Mouse (Mus musculus) forebrain, embryonic 13.5 days (tissue): Measurements from ENCODE around the gene Ankrd23. TPM values are rescaled to one million over a fixed set of nuclear protein-coding genes. Genes with fewer than 3 reads are reported as not detected.

ENCODE experiments used
- ATAC-seq: fragments of 200-750 bp; cut with Nextera tagmentation; 2 replicates; pipeline ENCODE4 v1.8.0; 2017
- H3K27ac ChIP-seq: fragments of 300-500 bp; sonication (generic); 2 replicates; pipeline ENCODE4 v1.5.1; 2015; ENCODE audit warnings: inconsistent platforms, mild to moderate bottlenecking, moderate library complexity
- H3K27me3 ChIP-seq: fragments of 300-500 bp; sonication (generic); 2 replicates; pipeline ENCODE4 v1.6.1; 2015; ENCODE audit warnings: mild to moderate bottlenecking, inconsistent platforms
- H3K36me3 ChIP-seq: fragments of 300-500 bp; sonication (generic); 2 replicates; pipeline ENCODE4 v1.6.1; 2015; ENCODE audit warnings: mild to moderate bottlenecking, inconsistent platforms; ENCODE audit not compliant: poor library complexity, severe bottlenecking
- H3K4me1 ChIP-seq: fragments of 300-500 bp; sonication (generic); 2 replicates; pipeline ENCODE4 v1.6.1; 2015; ENCODE audit warnings: inconsistent platforms
- H3K4me2 ChIP-seq: fragments of 300-500 bp; sonication (generic); 2 replicates; pipeline ENCODE4 v1.6.1; 2015; ENCODE audit warnings: inconsistent platforms, mild to moderate bottlenecking, moderate library complexity
- H3K4me3 ChIP-seq: fragments of 300-500 bp; sonication (generic); 2 replicates; pipeline ENCODE4 v1.5.1; 2015; ENCODE audit warnings: mild to moderate bottlenecking, inconsistent platforms
- H3K9ac ChIP-seq: fragments of 300-500 bp; sonication (generic); 2 replicates; pipeline ENCODE4 v1.6.1; 2015; ENCODE audit warnings: mild to moderate bottlenecking, inconsistent platforms
- H3K9me3 ChIP-seq: fragments of 300-500 bp; sonication (generic); replicated peaks from 2 replicates; pipeline ENCODE4 v1.6.1; 2016; ENCODE audit warnings: inconsistent platforms
- WGBS: fragments of 180-500 bp; shearing (Covaris S2); methylation state at CpG from one replicate; pipeline ENCODE4 v1.1.7; 2015; 5-methylcytosine and 5-hydroxymethylcytosine counted together
- polyA plus RNA-seq: library from polyadenylated mRNA; unstranded; fragments of >200 nt; fragmentation: Nextera tagmentation; extraction: Ambion mirVana; gene quantifications from 2 replicates; pipeline ENCODE4 v1.2.1, GENCODE M21; 2015

Gene Ankrd23
- polyA plus RNA-seq, 1 experiment from 2014 or later: 12.3 TPM

- Histone ChIP-seq H3K4me3 (no peak overlapping the region), H3K27me3 (peaks cover 15% of the 10 kb centered on the region), H3K27ac (no peak overlapping the region), H3K4me1 (peaks cover 7% of the 10 kb centered on the region; the same call in 1 of the 2 replicates), H3K36me3 (no peaks in the 10 kb centered on the region), H3K4me2 (no peak overlapping the region), H3K9me3 (no peaks in the 10 kb centered on the region), H3K9ac (no peak overlapping the region)
- ATAC-seq: no peak
- WGBS: 86% methylated on average over 1 of the region's 1 CpGs
These were observed 36.0 kb upstream of the Ankrd23 start for GRCm38 (mm10) chr1:36572709-36573108.

GRCm38 (mm10) chr1:36572140-36572700, 35.5 kb upstream of the Ankrd23 start:
- Histone ChIP-seq H3K9ac (no peak overlapping the region), H3K9me3 (no peaks in the 10 kb centered on the region), H3K27me3 (peaks cover 11% of the 10 kb centered on the region), H3K27ac (no peak overlapping the region), H3K4me3 (no peak overlapping the region), H3K4me2 (no peak overlapping the region), H3K36me3 (no peaks in the 10 kb centered on the region), H3K4me1 (peaks cover 7% of the 10 kb centered on the region; the same call in 1 of the 2 replicates)
- 86% methylated on average over 2 of the region's 2 CpGs for WGBS
- ATAC-seq: no peak

- H3K4me2 ChIP-seq: no peak overlapping the region
- H3K27me3 ChIP-seq: peaks cover 5% of the 10 kb centered on the region; the same call in 1 of the 2 replicates
- peaks cover 7% of the 10 kb centered on the region; the same call in 1 of the 2 replicates for H3K4me1 ChIP-seq
- no peaks in the 10 kb centered on the region for H3K9me3 ChIP-seq
- ATAC-seq: no peak
- 64% methylated on average over 6 of the region's 6 CpGs for WGBS
- H3K4me3 ChIP-seq: no peak overlapping the region
- no peak overlapping the region for H3K9ac ChIP-seq
- no peaks in the 10 kb centered on the region for H3K36me3 ChIP-seq
- no peak overlapping the region for H3K27ac ChIP-seq
These were observed 34.9 kb upstream of the Ankrd23 start for GRCm38 (mm10) chr1:36571627-36572026.

- no peak for ATAC-seq
These were observed 33.6 kb upstream of the Ankrd23 start for GRCm38 (mm10) chr1:36570320-36570719.

GRCm38 (mm10) chr1:36569694-36570276, 33.1 kb upstream of the Ankrd23 start:
- WGBS: 62% methylated on average over 7 of the region's 7 CpGs
- H3K36me3 ChIP-seq: no peaks in the 10 kb centered on the region
- peaks cover 9% of the 10 kb centered on the region; the same call in 1 of the 2 replicates for H3K27me3 ChIP-seq
- no peak for ATAC-seq
- no peak overlapping the region for H3K4me3 ChIP-seq
- no peak overlapping the region for H3K27ac ChIP-seq
- H3K9me3 ChIP-seq: no peaks in the 10 kb centered on the region
- H3K4me2 ChIP-seq: no peak overlapping the region
- H3K9ac ChIP-seq: no peak overlapping the region
- H3K4me1 ChIP-seq: peaks cover 7% of the 10 kb centered on the region; the same call in 1 of the 2 replicates

More at GRCm38 (mm10) chr1:36570320-36570719, 33.6 kb upstream of the Ankrd23 start:
- Histone ChIP-seq H3K4me3 (no peak overlapping the region), H3K36me3 (no peaks in the 10 kb centered on the region), H3K9me3 (no peaks in the 10 kb centered on the region), H3K27ac (no peak overlapping the region), H3K9ac (no peak overlapping the region), H3K4me2 (no peak overlapping the region), H3K4me1 (peaks cover 7% of the 10 kb centered on the region; the same call in 1 of the 2 replicates), H3K27me3 (peaks cover 9% of the 10 kb centered on the region; the same call in 1 of the 2 replicates)
- WGBS: 91% methylated on average over 5 of the region's 5 CpGs

GRCm38 (mm10) chr1:36568776-36569175, 32.1 kb upstream of the Ankrd23 start:
- no peaks in the 10 kb centered on the region for H3K9me3 ChIP-seq
- no peak overlapping the region for H3K27ac ChIP-seq
- no peaks in the 10 kb centered on the region; the same call in 1 of the 2 replicates for H3K4me1 ChIP-seq
- no peak overlapping the region for H3K4me3 ChIP-seq
- WGBS: 76% methylated on average over 4 of the region's 4 CpGs
- ATAC-seq: no peak
- no peak overlapping the region for H3K4me2 ChIP-seq
- peaks cover 9% of the 10 kb centered on the region; the same call in 1 of the 2 replicates for H3K27me3 ChIP-seq
- H3K9ac ChIP-seq: no peak overlapping the region
- H3K36me3 ChIP-seq: no peaks in the 10 kb centered on the region

- Histone ChIP-seq H3K4me1 (no peaks in the 10 kb centered on the region; the same call in 1 of the 2 replicates), H3K9ac (no peak overlapping the region; the same call in 1 of the 2 replicates), H3K9me3 (no peaks in the 10 kb centered on the region), H3K27me3 (peaks cover 6% of the 10 kb centered on the region; the same call in 1 of the 2 replicates), H3K27ac (no peak overlapping the region; the same call in 1 of the 2 replicates), H3K36me3 (no peaks in the 10 kb centered on the region), H3K4me3 (no peak overlapping the region), H3K4me2 (no peak overlapping the region)
- ATAC-seq: no peak
- 48% methylated on average over 21 of the region's 21 CpGs for WGBS
These were observed 31.3 kb upstream of the Ankrd23 start for GRCm38 (mm10) chr1:36567818-36568603.

- no peaks in the 10 kb centered on the region for H3K36me3 ChIP-seq
- no peaks in the 10 kb centered on the region for H3K9me3 ChIP-seq
- no peak for ATAC-seq
- no peak overlapping the region for H3K27ac ChIP-seq
- H3K4me2 ChIP-seq: no peak overlapping the region
- no peak overlapping the region for H3K4me3 ChIP-seq
- peaks cover 12% of the 10 kb centered on the region; the same call in 1 of the 2 replicates for H3K27me3 ChIP-seq
- no peak overlapping the region for H3K9ac ChIP-seq
- no peaks in the 10 kb centered on the region; the same call in 1 of the 2 replicates for H3K4me1 ChIP-seq
- 10% methylated on average over 2 of the region's 2 CpGs for WGBS
These were observed 29.7 kb upstream of the Ankrd23 start for GRCm38 (mm10) chr1:36566425-36566824.

GRCm38 (mm10) chr1:36564101-36564500, 27.4 kb upstream of the Ankrd23 start:
- no peak overlapping the region for H3K9ac ChIP-seq
- H3K27ac ChIP-seq: no peak overlapping the region
- H3K9me3 ChIP-seq: no peaks in the 10 kb centered on the region
- WGBS: 85% methylated on average over 6 of the region's 6 CpGs
- no peak for ATAC-seq
- H3K36me3 ChIP-seq: no peaks in the 10 kb centered on the region
- H3K4me1 ChIP-seq: no peaks in the 10 kb centered on the region; the same call in 1 of the 2 replicates
- H3K4me2 ChIP-seq: no peak overlapping the region
- no peak overlapping the region for H3K4me3 ChIP-seq
- H3K27me3 ChIP-seq: peaks cover 25% of the 10 kb centered on the region

GRCm38 (mm10) chr1:36563632-36564031, 26.9 kb upstream of the Ankrd23 start:
- Histone ChIP-seq H3K27ac (no peak overlapping the region), H3K36me3 (no peaks in the 10 kb centered on the region), H3K27me3 (peaks cover 29% of the 10 kb centered on the region), H3K9ac (no peak overlapping the region), H3K4me1 (peaks cover 4% of the 10 kb centered on the region), H3K4me2 (no peak overlapping the region), H3K9me3 (no peaks in the 10 kb centered on the region), H3K4me3 (no peak overlapping the region)
- WGBS: 64% methylated on average over 4 of the region's 4 CpGs
- ATAC-seq: no peak

GRCm38 (mm10) chr1:36563197-36563596, 26.5 kb upstream of the Ankrd23 start:
- Histone ChIP-seq H3K9ac (no peak overlapping the region), H3K9me3 (no peaks in the 10 kb centered on the region), H3K36me3 (no peaks in the 10 kb centered on the region), H3K27me3 (peaks cover 29% of the 10 kb centered on the region), H3K4me1 (peaks cover 7% of the 10 kb centered on the region), H3K4me3 (no peak overlapping the region), H3K27ac (no peak overlapping the region), H3K4me2 (no peak overlapping the region)
- 83% methylated on average over 2 of the region's 2 CpGs for WGBS
- no peak for ATAC-seq

GRCm38 (mm10) chr1:36562388-36562787, 25.7 kb upstream of the Ankrd23 start:
- no peak overlapping the region for H3K4me3 ChIP-seq
- no peaks in the 10 kb centered on the region for H3K36me3 ChIP-seq
- no peak for ATAC-seq
- H3K9ac ChIP-seq: no peak overlapping the region
- H3K27me3 ChIP-seq: peaks cover 29% of the 10 kb centered on the region
- peaks cover 7% of the 10 kb centered on the region for H3K4me1 ChIP-seq
- 66% methylated on average over 4 of the region's 4 CpGs for WGBS
- H3K9me3 ChIP-seq: no peaks in the 10 kb centered on the region
- no peak overlapping the region for H3K27ac ChIP-seq
- no peak overlapping the region for H3K4me2 ChIP-seq
